Mouse (Mus musculus) kidney, postnatal 36 days (tissue): ENCODE results near the gene Lrrc27.
A peak's percentile ranks its signal among the peaks of the same experiment; 100 is the strongest.

Experiments used
- DNase-seq, 2 experiments: peaks; one replicate each; pipeline ENCODE4 v3.0.0; 2021 to 2022; ENCODE audit warnings: mixed read lengths in 2 of 2

Lrrc27 gene

GRCm38 (mm10) chr7:139246931-139247880, 34.4 kb downstream of the Lrrc27 start:
- peak; percentile 31 to 60 for DNase-seq

GRCm38 (mm10) chr7:139247881-139248614, 35.3 kb downstream of the Lrrc27 start, which contains the start of gene Pwwp2b:
Gene Pwwp2b (plus strand): TSS chr7:139248482.
- peak; percentile 82 to 92 for DNase-seq

- peak in 1 of 2 experiments; percentile 20 for DNase-seq
Observed at GRCm38 (mm10) chr7:139248615-139249405, 36.0 kb downstream of the Lrrc27 start.

GRCm38 (mm10) chr7:139249406-139250210, 36.8 kb downstream of the Lrrc27 start:
- DNase-seq: no peak

DNA sequence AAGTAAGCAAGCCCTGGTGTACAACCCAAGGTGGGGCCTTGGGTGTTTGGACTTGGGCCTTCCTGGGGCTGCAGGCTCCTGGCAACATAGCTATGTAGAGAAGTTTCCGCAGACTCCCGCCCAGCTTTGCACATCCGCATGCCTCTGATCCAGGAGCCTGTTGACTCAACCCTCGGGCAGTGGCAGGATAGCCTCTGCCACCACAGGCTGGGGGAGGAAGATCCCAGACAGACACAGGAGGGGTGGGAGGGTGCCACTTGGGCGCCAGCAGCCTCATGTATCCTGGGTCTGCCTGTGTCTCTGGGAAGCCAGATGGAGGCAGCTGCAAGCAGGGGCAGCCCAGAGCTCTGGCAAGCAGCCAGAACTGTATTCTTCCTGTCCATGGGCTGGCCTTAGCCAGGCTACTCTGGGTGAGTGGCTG, 39.1 kb downstream of the Lrrc27 start:
- peak; percentile 75 to 81 for DNase-seq

DNA sequence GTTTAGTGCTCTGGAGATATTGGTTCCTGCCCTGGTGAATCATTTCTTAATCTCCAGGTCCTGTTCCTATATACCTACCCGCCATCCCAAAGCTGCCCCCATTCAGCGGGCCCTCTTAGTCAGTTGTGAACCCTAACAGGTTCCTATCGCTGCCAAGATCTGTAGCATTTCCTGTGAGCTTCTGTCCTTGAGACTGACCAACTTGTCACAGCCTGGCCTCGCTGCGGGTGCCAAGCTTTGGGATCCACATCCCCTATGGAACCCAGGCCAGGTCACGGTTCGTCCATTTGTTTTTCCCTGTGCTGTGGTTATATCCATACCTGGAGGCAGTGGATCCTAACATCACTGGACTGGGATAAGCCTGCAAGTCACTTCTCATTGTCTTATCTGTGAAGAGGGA, 39.8 kb downstream of the Lrrc27 start:
- no peak for DNase-seq

GRCm38 (mm10) chr7:139252986-139253385, 40.2 kb downstream of the Lrrc27 start:
- peak; percentile 24 to 36 for DNase-seq

DNA sequence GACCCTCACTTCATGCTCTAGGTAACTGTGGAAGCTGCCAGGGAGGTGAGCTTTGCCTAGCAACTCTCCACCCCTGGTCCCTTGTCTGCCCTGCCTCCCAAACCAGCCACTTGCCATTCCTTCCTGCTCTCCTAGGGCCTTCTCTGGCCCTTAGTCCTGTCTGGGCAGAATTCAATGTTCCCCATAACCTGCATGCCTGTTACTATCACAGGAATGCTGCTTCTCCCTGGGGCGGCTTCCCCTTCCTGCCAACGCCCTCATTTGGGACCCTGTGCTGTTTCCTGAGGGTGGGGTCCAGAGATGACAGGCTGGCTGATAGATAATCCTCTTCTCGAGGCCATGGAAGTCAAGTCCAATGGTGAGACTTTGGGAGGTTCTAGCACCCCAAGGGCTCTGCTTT, 40.7 kb downstream of the Lrrc27 start:
- DNase-seq: no peak

- no peak for DNase-seq
Observed at GRCm38 (mm10) chr7:139254626-139255025, 41.8 kb downstream of the Lrrc27 start.

DNA sequence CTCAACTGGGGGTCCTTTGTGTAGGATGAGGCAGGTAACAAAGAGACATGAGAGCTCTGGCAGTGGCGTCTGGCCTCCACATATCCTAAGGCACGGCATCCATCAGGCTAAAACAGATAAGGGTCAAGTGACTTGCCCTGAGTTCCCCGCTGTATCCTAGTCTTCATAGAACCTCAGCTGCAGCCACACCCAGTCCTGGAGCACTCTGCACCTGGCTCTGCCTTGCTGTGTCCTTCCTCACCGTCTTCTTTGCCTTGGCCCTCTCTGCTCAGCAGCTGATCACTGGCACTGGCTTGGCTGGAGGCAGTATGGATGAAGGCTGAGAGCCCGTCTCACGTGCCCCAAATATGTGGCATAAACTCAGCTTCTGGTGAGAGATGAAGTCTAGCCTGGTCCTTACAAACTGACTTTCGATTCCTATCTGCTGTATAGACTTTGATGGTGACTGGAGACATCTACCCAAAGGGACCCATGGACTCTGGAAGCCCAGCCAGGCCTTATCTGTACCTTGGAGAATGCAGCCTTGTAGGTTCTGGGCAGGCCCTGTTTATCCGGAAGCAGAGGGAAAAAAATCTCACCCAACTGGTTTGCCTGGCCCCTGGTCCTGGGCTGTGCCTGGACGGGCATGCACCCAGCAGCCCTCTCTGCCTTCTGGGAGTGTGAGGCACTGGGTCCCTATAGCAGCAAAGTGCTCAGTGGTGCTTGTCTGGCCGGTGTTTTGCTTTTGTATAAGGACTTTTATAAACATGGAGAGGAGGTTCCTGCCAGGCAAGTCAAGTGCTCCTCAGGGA, 45.2 kb downstream of the Lrrc27 start:
- peak; percentile 69 to 73 for DNase-seq

DNA sequence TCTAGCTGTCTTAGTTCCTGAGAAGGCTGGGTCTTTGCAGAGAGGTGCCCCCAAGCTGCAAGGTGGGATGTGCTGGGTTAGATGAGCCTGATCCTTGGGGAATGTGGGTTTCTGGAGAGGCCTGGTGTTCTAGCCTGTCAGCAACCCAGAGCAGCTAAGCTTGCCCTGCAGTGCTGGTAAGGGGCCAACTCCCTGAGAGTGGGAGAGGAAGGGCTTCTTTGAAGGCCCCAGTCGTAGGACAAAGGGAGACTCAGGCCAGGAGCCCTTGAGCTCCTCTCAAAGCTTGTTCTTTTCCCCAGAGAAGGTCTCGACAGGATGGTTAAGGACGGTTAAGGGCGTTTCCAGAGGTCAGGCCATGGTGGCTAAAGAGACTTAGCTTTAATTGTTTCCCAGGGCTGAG, 51.5 kb downstream of the Lrrc27 start:
- peak in 1 of 2 experiments; percentile 27 for DNase-seq

GRCm38 (mm10) chr7:139265634-139266033, 52.8 kb downstream of the Lrrc27 start:
- DNase-seq: no peak

DNA sequence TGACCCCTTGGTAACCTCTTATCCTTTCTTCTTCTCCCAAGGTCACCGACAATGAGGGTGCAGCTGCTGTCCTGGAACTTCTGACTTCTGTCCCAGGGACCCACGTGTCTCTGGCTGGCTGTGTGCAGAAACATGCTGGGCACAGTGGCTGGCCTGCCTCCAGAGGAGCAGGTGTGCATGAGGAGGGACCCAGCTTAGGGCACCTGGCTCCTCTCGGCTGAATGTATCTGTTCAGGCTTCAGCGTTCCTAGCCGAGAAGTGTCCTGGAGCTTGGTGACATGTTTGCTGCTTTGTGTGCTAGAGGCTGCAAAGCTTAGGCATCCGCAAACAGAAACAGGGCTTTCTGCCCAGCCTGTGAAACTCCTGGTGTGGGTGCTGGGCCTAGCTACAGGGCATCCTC, 53.6 kb downstream of the Lrrc27 start:
- DNase-seq: no peak

DNA sequence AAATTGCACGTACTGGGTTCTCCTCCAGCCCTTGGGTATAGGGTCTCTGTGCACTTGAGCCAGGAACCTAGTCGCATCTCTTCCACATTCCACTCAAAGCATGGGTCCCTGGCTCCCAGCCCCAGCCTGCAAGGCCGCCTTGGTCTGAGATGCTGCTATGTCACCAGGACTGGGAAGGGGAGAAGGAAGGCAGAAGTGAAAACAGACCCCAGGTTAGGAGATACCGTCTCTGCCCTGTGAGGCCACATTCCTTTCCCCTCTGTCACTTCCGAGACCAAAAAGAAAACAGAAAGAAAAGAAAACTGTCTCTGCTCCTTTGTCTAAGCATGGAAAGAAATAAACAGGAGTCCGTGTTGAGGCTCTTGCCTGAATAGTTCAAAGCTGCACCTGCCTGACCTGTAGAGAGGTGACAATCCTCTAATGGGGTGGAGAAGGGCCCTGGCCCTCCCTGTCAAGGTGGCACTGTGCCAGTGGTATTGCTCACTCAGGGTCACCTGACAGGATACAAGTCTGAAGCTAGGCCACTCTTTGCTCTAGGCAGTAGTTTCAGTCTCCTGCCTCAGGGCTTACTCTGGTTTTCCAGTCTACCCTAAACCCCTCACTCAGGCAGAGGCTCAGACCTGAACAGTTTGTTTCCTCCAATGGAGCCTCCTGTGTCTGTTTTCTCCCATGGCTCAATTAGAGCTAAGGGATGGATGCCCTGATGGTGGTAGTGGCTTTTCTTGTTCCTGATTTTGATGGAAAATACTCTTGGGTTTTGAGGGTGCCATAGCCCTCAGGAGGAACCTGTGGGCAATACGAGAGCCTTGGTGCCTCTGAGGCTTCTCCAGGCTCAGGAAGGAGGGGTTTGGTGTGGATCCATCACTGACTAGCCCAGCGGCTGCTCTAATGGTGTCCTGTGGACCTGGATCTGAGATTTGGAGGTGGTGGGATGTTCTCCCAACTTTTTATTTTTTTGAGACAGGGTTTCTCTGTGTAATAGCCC, 54.4 kb downstream of the Lrrc27 start:
- DNase-seq: peak; percentile 42 to 52

- DNase-seq: no peak
Observed at GRCm38 (mm10) chr7:139270738-139271137, 58.0 kb downstream of the Lrrc27 start.

DNA sequence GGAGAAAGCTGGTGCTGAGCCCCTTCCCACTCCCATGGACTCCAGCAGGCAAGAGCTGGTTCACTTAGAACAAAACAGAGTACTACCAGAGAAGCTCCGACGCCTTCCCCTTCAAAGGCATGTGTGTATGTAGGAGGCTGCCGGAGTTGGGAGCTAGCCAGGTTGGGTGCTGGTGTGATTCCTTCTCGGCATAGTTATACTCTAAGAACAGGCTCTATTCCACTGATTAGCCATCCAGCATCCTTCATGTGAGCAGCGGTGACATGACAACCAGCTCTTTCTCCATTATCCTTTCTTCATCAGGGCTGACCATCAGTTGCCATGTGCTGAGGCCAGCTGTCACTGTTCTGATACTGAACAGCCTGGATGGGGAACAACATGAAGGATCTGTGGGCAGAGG, 59.1 kb downstream of the Lrrc27 start:
- DNase-seq: no peak

DNA sequence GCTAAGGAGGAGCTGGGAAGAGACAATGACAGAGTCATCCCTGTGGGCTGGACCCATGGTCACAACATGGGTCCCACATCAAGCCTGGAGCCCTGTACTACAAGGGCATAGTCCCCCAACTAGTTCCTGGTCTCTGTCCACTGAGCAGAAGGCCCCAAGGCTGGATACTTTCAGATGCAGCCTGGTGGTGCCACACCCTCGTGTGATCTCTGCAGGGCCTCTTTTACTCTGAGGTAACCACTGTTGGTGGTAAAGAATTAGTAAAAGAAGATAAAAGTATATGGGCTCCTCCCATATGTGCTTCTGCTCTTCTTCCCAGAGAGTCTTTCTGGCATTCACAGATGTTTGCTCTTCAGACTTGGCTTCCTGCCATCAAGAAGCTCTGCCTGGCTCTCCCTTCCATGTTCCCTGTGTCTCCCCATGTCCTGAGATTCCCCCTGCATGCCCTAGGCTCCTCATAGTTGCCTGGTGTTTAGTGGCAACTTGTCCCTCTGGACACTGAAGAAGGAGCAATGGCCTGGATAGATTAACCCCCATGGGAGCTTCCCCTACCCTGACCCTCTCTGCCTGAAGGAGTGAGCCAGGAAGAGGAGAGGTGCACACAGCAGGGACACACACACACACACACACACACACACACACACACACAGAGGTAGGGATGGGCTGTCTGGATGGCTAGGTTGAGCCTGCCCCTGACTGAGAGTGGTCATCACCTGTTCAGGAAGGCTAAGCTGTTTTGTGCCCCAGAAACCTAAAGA, 60.0 kb downstream of the Lrrc27 start:
- DNase-seq: peak in 1 of 2 experiments; percentile 37

DNA sequence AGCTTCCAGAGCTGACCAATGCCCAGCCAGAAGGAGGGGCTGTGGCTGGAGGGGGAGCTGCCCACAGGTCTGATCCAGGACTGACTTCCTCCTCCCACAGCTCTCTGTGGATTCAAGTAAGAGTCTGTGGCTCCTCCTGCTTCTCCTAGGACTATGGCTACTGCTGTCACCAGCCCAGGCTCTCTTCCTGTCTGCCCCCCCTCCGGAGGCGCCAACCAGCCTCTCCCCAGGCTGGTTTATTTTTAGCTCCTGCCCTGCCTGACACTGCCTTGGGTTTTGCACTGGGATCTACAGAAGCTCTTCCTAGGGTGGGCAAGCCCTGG, 60.6 kb downstream of the Lrrc27 start:
- peak; percentile 71 to 76 for DNase-seq

DNA sequence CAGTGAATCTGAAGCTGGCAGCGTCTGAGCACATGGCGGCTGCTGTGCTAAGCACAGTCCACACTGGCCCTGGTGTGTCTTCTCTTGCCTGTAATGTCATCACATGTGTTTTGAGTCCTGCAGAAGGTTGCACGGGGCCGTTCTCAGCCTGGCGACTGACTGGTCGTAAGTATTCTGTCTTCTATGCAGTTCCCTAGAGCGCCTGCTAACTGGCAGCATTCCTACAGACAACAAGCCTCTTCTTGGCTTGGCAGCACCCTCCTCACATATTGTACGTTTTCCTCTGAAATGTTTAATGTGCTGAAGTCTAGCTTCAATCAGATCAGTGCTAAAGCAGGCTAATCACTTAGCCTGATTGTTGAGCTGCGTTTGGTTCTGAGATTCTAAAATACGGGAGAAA, 62.8 kb downstream of the Lrrc27 start:
- no peak for DNase-seq
